Comparison of ENCODE assay signal across 9 mouse cellular contexts in genomic region chr14:74764191-74764918, GRCm38 (mm10). TPM values are rescaled to one million over a fixed set of nuclear protein-coding genes. Genes with fewer than 3 reads are reported as not detected.
DNase-seq lines count a peak whose midpoint lies in the region; ATAC-seq and TF ChIP-seq lines count a peak whose summit lies in the region.
"Had no signal": no experiment of that assay in that cellular context is flagged by ENCODE, and none has a peak within 500 bp of the region (broad histone marks: within the 10 kb centered on the region; RNA-seq: fewer than 3 reads in every experiment).

No protein-coding gene starts in this region.

- no peaks in the 10 kb centered on the region; the same call in 1 of the 2 replicates for H3K36me3 ChIP-seq in heart, adult 2 months (ENCODE audit: control insufficient read depth, insufficient read depth, low read length)
- peaks cover 12% of the 10 kb centered on the region for H3K36me3 ChIP-seq in kidney, embryonic 16.5 days (ENCODE audit: insufficient read depth, low read length)
- no peaks in the 10 kb centered on the region for H3K36me3 ChIP-seq in liver, embryonic 14.5 days (replicated peaks; ENCODE audit: control insufficient read depth, insufficient read depth, low read depth)

- DNase-seq in CD4-positive, CD25-positive, alpha-beta regulatory T cell, adult 2 months (ENCODE audit: low read depth, low spot score), result peak; percentile 84
- DNase-seq in adrenal gland, adult 18-20 months (ENCODE audit: low spot score in 2 of 2), result peak; percentile 76 to 85
- peak; percentile 88 for DNase-seq in embryo, embryonic 10.5 days (ENCODE audit: low spot score)
- DNase-seq in heart, adult 2 months, result peak; percentile 66 to 82
- peak; percentile 37 to 50 (median 39) for DNase-seq in liver, embryonic 14.5 days (ENCODE audit: low read depth in 3 of 3, low spot score in 3 of 3)
- peak; percentile 90 for DNase-seq in retina, embryonic 14.5 days (ENCODE audit: low spot score)
- DNase-seq in thymus, postnatal 4 days, result peak; percentile 92

- no peaks in the 10 kb centered on the region for H3K27me3 ChIP-seq in heart, adult 2 months (ENCODE audit: control insufficient read depth, insufficient read depth, low read length)
- no peaks in the 10 kb centered on the region for H3K27me3 ChIP-seq in kidney, embryonic 16.5 days (ENCODE audit: insufficient read depth, low read length)
- no peaks in the 10 kb centered on the region for H3K27me3 ChIP-seq in liver, embryonic 14.5 days (ENCODE audit: control insufficient read depth, insufficient read depth, low read length)
- H3K27me3 ChIP-seq: limb, embryonic 13.5 days had no signal

- no peak for TF ChIP-seq POLR2A in heart, adult 2 months (IDR thresholded peaks at IDR 0.05; ENCODE audit: insufficient read depth, low read depth, low read length)

- 61% methylated on average over 10 of the region's 10 CpGs for WGBS in heart, adult 2 months
- 63% methylated on average over 10 of the region's 10 CpGs for WGBS in kidney, embryonic 16.5 days
- 56% methylated on average over 10 of the region's 10 CpGs for WGBS in liver, embryonic 14.5 days (ENCODE audit: insufficient replicate concordance)

- H3K9me3 ChIP-seq in kidney, embryonic 16.5 days (ENCODE audit: low read length), result no peaks in the 10 kb centered on the region
- no peaks in the 10 kb centered on the region for H3K9me3 ChIP-seq in liver, embryonic 14.5 days (ENCODE audit: control insufficient read depth, low read length)

- no peak overlapping the region for H3K4me3 ChIP-seq in heart, adult 2 months
- no peak overlapping the region for H3K4me3 ChIP-seq in kidney, embryonic 16.5 days (ENCODE audit: low read length)
- no peak overlapping the region for H3K4me3 ChIP-seq in liver, embryonic 14.5 days (ENCODE audit: insufficient read depth in 1 of 2, low read depth in 2 of 2, low read length in 2 of 2)
- H3K4me3 ChIP-seq: limb, embryonic 13.5 days had no signal

- H3K27ac ChIP-seq in heart, adult 2 months, result no peak overlapping the region
- no peak overlapping the region for H3K27ac ChIP-seq in kidney, embryonic 16.5 days (ENCODE audit: low read length)
- H3K27ac ChIP-seq in liver, embryonic 14.5 days, result no peak overlapping the region
- H3K27ac ChIP-seq: limb, embryonic 13.5 days had no signal

- ATAC-seq in kidney, embryonic 16.5 days (ENCODE audit: low FRiP score, low TSS enrichment), result peak; percentile 42; the same call in 1 of the 2 replicates
- ATAC-seq in liver, embryonic 14.5 days (ENCODE audit: insufficient read depth), result no peak

- H3K9ac ChIP-seq in heart, adult 2 months (ENCODE audit: low read depth, low read length), result no peak overlapping the region
- H3K9ac ChIP-seq in kidney, embryonic 16.5 days (replicated peaks; ENCODE audit: low read length), result no peak overlapping the region
- no peak overlapping the region for H3K9ac ChIP-seq in liver, embryonic 14.5 days (replicated peaks)
- H3K9ac ChIP-seq: limb, embryonic 13.5 days had no signal

- peak; percentile 97 for TF ChIP-seq CTCF in heart, adult 2 months (IDR thresholded peaks at IDR 0.05)
- TF ChIP-seq CTCF in liver, embryonic 14.5 days (IDR thresholded peaks at IDR 0.05; ENCODE audit: low read depth), result peak; percentile 94

- H3K4me1 ChIP-seq in heart, adult 2 months (ENCODE audit: control insufficient read depth, insufficient read depth, low read length), result peaks cover 2% of the 10 kb centered on the region
- no peaks in the 10 kb centered on the region for H3K4me1 ChIP-seq in kidney, embryonic 16.5 days (ENCODE audit: insufficient read depth, low read length)
- H3K4me1 ChIP-seq in liver, embryonic 14.5 days (replicated peaks; ENCODE audit: control insufficient read depth in 2 of 2, insufficient read depth in 2 of 2, low read length in 1 of 2), result no peaks in the 10 kb centered on the region
- H3K4me1 ChIP-seq: limb, embryonic 13.5 days had no signal

- no peak overlapping the region for H3K4me2 ChIP-seq in kidney, embryonic 16.5 days (replicated peaks; ENCODE audit: low read depth, low read length)
- no peak overlapping the region for H3K4me2 ChIP-seq in liver, embryonic 14.5 days (ENCODE audit: low read depth)
- H3K4me2 ChIP-seq: limb, embryonic 13.5 days had no signal

- H3K79me2 ChIP-seq in heart, adult 2 months (replicated peaks; ENCODE audit: control insufficient read depth, insufficient read depth, low read length), result no peaks in the 10 kb centered on the region

- peak; percentile 72; the same call in 1 of the 2 replicates for TF ChIP-seq EP300 in heart, adult 2 months (IDR thresholded peaks at IDR 0.05; ENCODE audit: insufficient read depth, low read depth, low read length)
- TF ChIP-seq EP300 in liver, embryonic 14.5 days (IDR thresholded peaks at IDR 0.05; ENCODE audit: low read depth), result no peak

- intact Hi-C loops in heart, adult 2 months (cut with DNase I), result loop anchor here (1.0 kb wide), 2 partner anchors 184 to 226 kb away; no protein-coding TSS in a partner anchor

RNA-seq across cellular contexts. Expression of gene Esd, which starts 32.3 kb away (rescaled TPM):
- total RNA-seq in adrenal gland, adult 18-20 months (2021), result 100 to 1,000 TPM; 224 to 319 TPM
- 100 to 1,000 TPM; 113 to 123 TPM for total RNA-seq in heart, adult 2 months (2021)
- 56.8 and 93.4 TPM in 2 replicates for polyA plus RNA-seq in heart, adult 2 months (2012; rRNA removed)
- 431 and 472 TPM in 2 replicates for polyA plus RNA-seq in kidney, embryonic 16.5 days (2015; fragmentation: Nextera tagmentation; extraction: Ambion mirVana)
- polyA plus RNA-seq in liver, embryonic 14.5 days (2012; rRNA removed), result 89.1 and 101 TPM in 2 replicates
- polyA plus RNA-seq in liver, embryonic 14.5 days (2014; fragmentation: Nextera tagmentation; extraction: Ambion mirVana), result 220 and 227 TPM in 2 replicates

Comparison
In these comparisons a context has a peak if more than half of its experiments do, and no peak if none do; other contexts are left out.
1. DNase-seq: peak in every context shown above with its lines; median percentile 92 in thymus, postnatal 4 days; 90 in retina, embryonic 14.5 days; 88 in embryo, embryonic 10.5 days; 84 in CD4-positive, CD25-positive, alpha-beta regulatory T cell, adult 2 months; 80 in adrenal gland, adult 18-20 months; 74 in heart, adult 2 months; 39 in liver, embryonic 14.5 days.